Mouse (Mus musculus) MEL (cell line): Measurements from ENCODE around the gene Mycbp2. TPM values are rescaled to one million over a fixed set of nuclear protein-coding genes. Genes with fewer than 3 reads are reported as not detected.

Experiments
- DNase-seq: peaks from one replicate; pipeline ENCODE4 v3.0.0; 2011; ENCODE audit warnings: low read depth, low spot score
- H3K27ac ChIP-seq: 2 replicates; pipeline ENCODE4 v1.5.1; 2012; ENCODE audit warnings: low read depth, mild to moderate bottlenecking, control low read depth, low read length, moderate library complexity; ENCODE audit not compliant: control insufficient read depth
- H3K27me3 ChIP-seq, 2 experiments: fragments of 150-350 bp in 1 of 2; sonication (generic) in 1 of 2; 2 replicates each; pipeline ENCODE4 v1.6.1; 2012; ENCODE audit warnings: low read length in 2 of 2, mild to moderate bottlenecking in 2 of 2, improper control_type of control experiment in 1 of 2, moderate library complexity in 1 of 2; ENCODE audit not compliant: insufficient read depth in 2 of 2, control insufficient read depth in 1 of 2
- H3K36me3 ChIP-seq, 2 experiments: 2 replicates each; pipeline ENCODE4 v1.6.1; 2012 to 2014; ENCODE audit warnings: low read length in 2 of 2, improper control_type of control experiment in 1 of 2, inconsistent platforms in 1 of 2, mild to moderate bottlenecking in 1 of 2; ENCODE audit not compliant: insufficient read depth in 2 of 2, control insufficient read depth in 1 of 2
- H3K4me1 ChIP-seq, 2 experiments: fragments of 150-350 bp in 1 of 2; sonication (generic) in 1 of 2; 2 replicates each; pipeline ENCODE4 v1.6.1; 2012; ENCODE audit warnings: low read length in 2 of 2, improper control_type of control experiment in 1 of 2, mild to moderate bottlenecking in 1 of 2; ENCODE audit not compliant: insufficient read depth in 2 of 2, control insufficient read depth in 1 of 2
- H3K4me3 ChIP-seq, 2 experiments: fragments of 150-350 bp in 1 of 2; sonication (generic) in 1 of 2; 2 replicates each; pipeline ENCODE4 v1.5.1; 2012; ENCODE audit warnings: low read depth in 2 of 2, low read length in 2 of 2, mild to moderate bottlenecking in 2 of 2, moderate library complexity in 2 of 2, control low read depth in 1 of 2, improper control_type of control experiment in 1 of 2; ENCODE audit not compliant: control insufficient read depth in 1 of 2, insufficient read depth in 1 of 2
- H3K79me2 ChIP-seq: 2 replicates; pipeline ENCODE4 v1.6.1; 2012; ENCODE audit warnings: mild to moderate bottlenecking, low read length, moderate library complexity; ENCODE audit not compliant: control insufficient read depth, poor library complexity, insufficient read depth
- H3K9ac ChIP-seq: 2 replicates; pipeline ENCODE4 v1.6.1; 2012; ENCODE audit warnings: low read depth, mild to moderate bottlenecking, control low read depth, low read length, moderate library complexity; ENCODE audit not compliant: control insufficient read depth, poor library complexity, severe bottlenecking
- H3K9me3 ChIP-seq: fragments of 150-350 bp; sonication (generic); replicated peaks from 2 replicates; pipeline ENCODE4 v1.6.1; 2012; ENCODE audit warnings: mild to moderate bottlenecking, low read length, improper control_type of control experiment, moderate library complexity; ENCODE audit not compliant: insufficient read depth
- CHD2 ChIP-seq: IDR thresholded peaks from 2 replicates; pipeline ENCODE4 v1.6.1; 2011; ENCODE audit warnings: low read length, improper control_type of control experiment
- CTCF ChIP-seq, 3 experiments: IDR thresholded peaks in 2 of 3; conservative IDR thresholded peaks in 1 of 3; 2 replicates each; pipeline ENCODE4 v1.5.1; 2011 to 2012; ENCODE audit warnings: low read length in 3 of 3, low read depth in 2 of 3, mild to moderate bottlenecking in 2 of 3, improper control_type of control experiment in 1 of 3, inconsistent platforms in 1 of 3, mixed read lengths in 1 of 3, moderate library complexity in 1 of 3; ENCODE audit not compliant: control insufficient read depth in 1 of 3, insufficient read depth in 1 of 3, poor library complexity in 1 of 3, severe bottlenecking in 1 of 3
- E2F4 ChIP-seq: IDR thresholded peaks from 2 replicates; pipeline ENCODE4 v1.6.1; 2011; ENCODE audit warnings: low read depth, low read length, improper control_type of control experiment, borderline replicate concordance
- ELF1 ChIP-seq: IDR thresholded peaks from 2 replicates; pipeline ENCODE4 v1.6.1; 2014; ENCODE audit warnings: low read depth, mild to moderate bottlenecking, inconsistent platforms, low read length, improper control_type of control experiment, moderate library complexity
- EP300 ChIP-seq, 2 experiments: IDR thresholded peaks; 2 replicates each; pipeline ENCODE4 v1.6.1; 2011; ENCODE audit warnings: improper control_type of control experiment in 2 of 2, low read length in 2 of 2, low read depth in 1 of 2, mild to moderate bottlenecking in 1 of 2
- ETS1 ChIP-seq: IDR thresholded peaks from 2 replicates; pipeline ENCODE4 v1.6.1; 2012; ENCODE audit warnings: low read depth, mild to moderate bottlenecking, inconsistent platforms, low read length, improper control_type of control experiment, moderate library complexity
- GABPA ChIP-seq: IDR thresholded peaks from 2 replicates; pipeline ENCODE4 v1.6.1; 2012; ENCODE audit warnings: low read depth, mild to moderate bottlenecking, inconsistent platforms, low read length, improper control_type of control experiment, moderate library complexity
- GATA1 ChIP-seq: IDR thresholded peaks from 2 replicates; pipeline ENCODE4 v1.6.1; 2011; ENCODE audit warnings: low read depth, low read length, improper control_type of control experiment
- HCFC1 ChIP-seq: IDR thresholded peaks from 2 replicates; pipeline ENCODE4 v1.6.1; 2012; ENCODE audit warnings: low read depth, mild to moderate bottlenecking, inconsistent platforms, low read length, improper control_type of control experiment, moderate library complexity
- KAT2A ChIP-seq: conservative IDR thresholded peaks from 2 replicates; pipeline ENCODE4 v1.6.1; 2012; ENCODE audit warnings: low read depth, low read length, improper control_type of control experiment, inconsistent platforms
- MAFK ChIP-seq: IDR thresholded peaks from 2 replicates; pipeline ENCODE4 v1.6.1; 2011; ENCODE audit warnings: low read depth, mild to moderate bottlenecking, low read length, improper control_type of control experiment, borderline replicate concordance
- MAX ChIP-seq: IDR thresholded peaks from 2 replicates; pipeline ENCODE4 v1.6.1; 2011; ENCODE audit warnings: low read length, improper control_type of control experiment
- MEF2A ChIP-seq: IDR thresholded peaks from 2 replicates; pipeline ENCODE4 v1.6.1; 2014; ENCODE audit warnings: low read depth, mild to moderate bottlenecking, inconsistent platforms, low read length, improper control_type of control experiment; ENCODE audit not compliant: poor library complexity, insufficient replicate concordance, severe bottlenecking; ENCODE audit errors: extremely low read depth
- MXI1 ChIP-seq: IDR thresholded peaks from 2 replicates; pipeline ENCODE4 v1.6.1; 2011; ENCODE audit warnings: mild to moderate bottlenecking, low read depth, low read length, improper control_type of control experiment
- NELFE ChIP-seq: IDR thresholded peaks from 2 replicates; pipeline ENCODE4 v1.6.1; 2011; ENCODE audit warnings: low read depth, low read length, improper control_type of control experiment
- POLR2AphosphoS2 ChIP-seq: IDR thresholded peaks from 2 replicates; pipeline ENCODE4 v1.6.1; 2011; ENCODE audit warnings: low read length, improper control_type of control experiment
- POLR2AphosphoS5 ChIP-seq: IDR thresholded peaks from 2 replicates; pipeline ENCODE4 v1.6.1; 2012; ENCODE audit warnings: low read depth, borderline replicate concordance, mild to moderate bottlenecking, inconsistent platforms, low read length, moderate library complexity, mixed read lengths
- SIN3A ChIP-seq: IDR thresholded peaks from 2 replicates; pipeline ENCODE4 v1.6.1; 2012; ENCODE audit warnings: low read length, improper control_type of control experiment, inconsistent platforms
- TBP ChIP-seq: IDR thresholded peaks from 2 replicates; pipeline ENCODE4 v1.8.0; 2011; ENCODE audit warnings: low read depth, low read length, improper control_type of control experiment
- TCF12 ChIP-seq: IDR thresholded peaks from 2 replicates; pipeline ENCODE4 v1.6.1; 2014; ENCODE audit warnings: low read depth, mild to moderate bottlenecking, inconsistent platforms, low read length, improper control_type of control experiment, moderate library complexity
- UBTF ChIP-seq: IDR thresholded peaks from 2 replicates; pipeline ENCODE4 v1.6.1; 2012; ENCODE audit warnings: low read depth, mild to moderate bottlenecking, inconsistent platforms, low read length, improper control_type of control experiment, moderate library complexity, borderline replicate concordance; ENCODE audit not compliant: insufficient read depth
- ZC3H11A ChIP-seq: IDR thresholded peaks from 2 replicates; pipeline ENCODE4 v1.6.1; 2012; ENCODE audit warnings: low read depth, mild to moderate bottlenecking, inconsistent platforms, low read length, improper control_type of control experiment
- ZMIZ1 ChIP-seq: IDR thresholded peaks from 2 replicates; pipeline ENCODE4 v1.6.1; 2012; ENCODE audit warnings: low read depth, mild to moderate bottlenecking, inconsistent platforms, low read length, improper control_type of control experiment, moderate library complexity
- ZNF384 ChIP-seq: IDR thresholded peaks from 2 replicates; pipeline ENCODE4 v1.6.1; 2012; ENCODE audit warnings: low read depth, mild to moderate bottlenecking, inconsistent platforms, low read length, improper control_type of control experiment
- polyA plus RNA-seq, 2 experiments: library from polyadenylated mRNA; stranded (reverse) in 1 of 2; unstranded in 1 of 2; fragments of >175 nt in 1 of 2; fragments of >200 nt in 1 of 2; gene quantifications; 2 replicates each; pipeline versions ENCODE4 v1.2.1 to v1.2.4; 2012; ENCODE audit warnings: low replicate concordance in 2 of 2, low read depth in 1 of 2; ENCODE audit not compliant: insufficient read length in 2 of 2, insufficient read depth in 1 of 2, missing spikeins in 1 of 2
- total RNA-seq: library from RNA; depleted of rRNA; stranded (reverse); fragments of 300-350 nt; gene quantifications from 2 replicates; pipeline ENCODE4 v1.2.3, GENCODE M21; 2012

The Mycbp2 gene
- total and polyA plus RNA-seq, 3 experiments = 9.1 to 28.0 (median 23.4) TPM

GRCm38 (mm10) chr14:103073825-103074224 is 272.8 kb downstream of the Mycbp2 start:
- no peak overlapping the region for H3K27ac ChIP-seq
- no peak overlapping the region for H3K4me3 ChIP-seq
- no peaks in the 10 kb centered on the region; a peak in 1 of 4 replicates for H3K4me1 ChIP-seq
- no peaks in the 10 kb centered on the region for H3K9me3 ChIP-seq
- TF ChIP-seq CHD2 = no peak
- TF ChIP-seq E2F4 = no peak
- TF ChIP-seq ETS1 = no peak
- TF ChIP-seq ZNF384 = no peak
- TF ChIP-seq CTCF (IDR thresholded peaks at IDR 0.05 in 2 of 3, conservative IDR thresholded peaks at IDR 0.05 in 1 of 3; ENCODE audit: control insufficient read depth in 1 of 3, insufficient read depth in 1 of 3, low read depth in 2 of 3, low read length in 3 of 3, poor library complexity in 1 of 3, severe bottlenecking in 1 of 3) = no peak
- TF ChIP-seq TBP = no peak
- no peak for TF ChIP-seq ZMIZ1
- TF ChIP-seq MXI1 = no peak
- no peak for TF ChIP-seq GABPA
- no peak for TF ChIP-seq EP300 (IDR thresholded peaks at IDR 0.05; ENCODE audit: low read depth in 1 of 2, low read length in 2 of 2)
- no peak for TF ChIP-seq POLR2AphosphoS5
- no peak for TF ChIP-seq ELF1
- TF ChIP-seq POLR2AphosphoS2 = no peak
- TF ChIP-seq SIN3A = no peak
- TF ChIP-seq MAX = no peak
- TF ChIP-seq ZC3H11A = no peak
- TF ChIP-seq TCF12 = no peak
- TF ChIP-seq GATA1 = no peak
- no peak for DNase-seq
- peaks cover 0 to 5% of the 10 kb centered on the region in 2 experiments; a peak in 2 of 4 replicates for H3K36me3 ChIP-seq
- H3K27me3 ChIP-seq = no peaks in the 10 kb centered on the region
- H3K79me2 ChIP-seq = peaks cover 2% of the 10 kb centered on the region; the same call in 1 of the 2 replicates
- no peak overlapping the region for H3K9ac ChIP-seq

DNA sequence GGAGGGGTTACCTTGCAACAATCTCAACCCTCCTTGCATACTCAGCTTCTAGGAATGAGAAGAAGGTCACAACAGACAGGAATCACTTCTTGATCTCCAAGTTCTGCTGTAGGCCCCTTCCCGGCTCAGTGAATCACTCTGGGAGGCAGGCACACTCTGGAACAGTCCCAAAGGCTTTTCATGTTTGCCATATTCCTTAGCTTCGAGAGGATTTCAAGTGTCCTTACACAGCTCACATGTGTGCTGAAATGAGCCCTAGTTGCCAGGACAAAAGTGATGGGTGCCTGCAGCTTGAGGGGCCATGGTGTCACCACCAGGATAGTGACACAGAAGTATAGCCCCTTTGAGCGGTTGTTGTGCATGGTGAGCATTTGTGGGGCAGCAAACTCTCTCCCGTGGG is 273.9 kb downstream of the Mycbp2 start:
- H3K4me1 ChIP-seq = no peaks in the 10 kb centered on the region; a peak in 1 of 4 replicates
- no peak overlapping the region for H3K9ac ChIP-seq
- no peak overlapping the region for H3K27ac ChIP-seq
- peaks cover 0 to 6% of the 10 kb centered on the region in 2 experiments; a peak in 2 of 4 replicates for H3K36me3 ChIP-seq
- H3K27me3 ChIP-seq = no peaks in the 10 kb centered on the region
- no peaks in the 10 kb centered on the region for H3K9me3 ChIP-seq
- peaks cover 2% of the 10 kb centered on the region; the same call in 1 of the 2 replicates for H3K79me2 ChIP-seq
- TF ChIP-seq CTCF (IDR thresholded peaks at IDR 0.05 in 2 of 3, conservative IDR thresholded peaks at IDR 0.05 in 1 of 3; ENCODE audit: control insufficient read depth in 1 of 3, insufficient read depth in 1 of 3, low read depth in 2 of 3, low read length in 3 of 3, poor library complexity in 1 of 3, severe bottlenecking in 1 of 3) (no peak), MAFK (no peak), HCFC1 (no peak), MEF2A (no peak), UBTF (no peak), KAT2A (no peak), MAX (no peak), NELFE (no peak), ZC3H11A (no peak)
- TF ChIP-seq, all 39 proteins: peak for 0
- H3K4me3 ChIP-seq = no peak overlapping the region
- no peak for DNase-seq
